Mouse (Mus musculus) stomach, embryonic 14.5 days (tissue): Measurements from ENCODE around the gene Serpina6. TPM values are rescaled to one million over a fixed set of nuclear protein-coding genes. Genes with fewer than 3 reads are reported as not detected.
"Not testable (repeated sequence)": the region's sequence is repeated elsewhere in the genome, so short reads cannot be mapped to it uniquely, and the experiment has no call there.

Experiments
- ATAC-seq: fragments of 200-750 bp; cut with Nextera tagmentation; 2 replicates; pipeline ENCODE4 v1.8.0; 2017; ENCODE audit warnings: low read depth, moderate TSS enrichment; ENCODE audit not compliant: insufficient number of reproducible peaks, insufficient read depth, low FRiP score
- H3K27ac ChIP-seq: fragments of 300-500 bp; sonication (generic); 2 replicates; pipeline ENCODE4 v1.5.1; 2014; ENCODE audit warnings: mild to moderate bottlenecking, low read length, moderate library complexity, mixed read lengths
- H3K27me3 ChIP-seq: fragments of 300-500 bp; sonication (generic); 2 replicates; pipeline ENCODE4 v1.6.1; 2014; ENCODE audit warnings: low read length, control low read depth, mixed read lengths; ENCODE audit not compliant: control insufficient read depth, insufficient read depth
- H3K36me3 ChIP-seq: fragments of 300-500 bp; sonication (generic); 2 replicates; pipeline ENCODE4 v1.6.1; 2014; ENCODE audit warnings: mild to moderate bottlenecking, control low read depth, low read length, moderate library complexity, mixed read lengths; ENCODE audit not compliant: control insufficient read depth, insufficient read depth
- H3K4me1 ChIP-seq: fragments of 300-500 bp; sonication (generic); 2 replicates; pipeline ENCODE4 v1.6.1; 2014; ENCODE audit warnings: low read length, control low read depth, mixed read lengths; ENCODE audit not compliant: control insufficient read depth, insufficient read depth
- H3K4me2 ChIP-seq: fragments of 300-500 bp; sonication (generic); replicated peaks from 2 replicates; pipeline ENCODE4 v1.6.1; 2014; ENCODE audit warnings: low read depth, low read length, control low read depth
- H3K4me3 ChIP-seq: fragments of 300-500 bp; sonication (generic); 2 replicates; pipeline ENCODE4 v1.5.1; 2014; ENCODE audit warnings: low read depth, low read length, control low read depth
- H3K9ac ChIP-seq: fragments of 300-500 bp; sonication (generic); replicated peaks from 2 replicates; pipeline ENCODE4 v1.6.1; 2014; ENCODE audit warnings: low read depth, mild to moderate bottlenecking, control low read depth, low read length, moderate library complexity, mixed read lengths
- H3K9me3 ChIP-seq: fragments of 300-500 bp; sonication (generic); 2 replicates; pipeline ENCODE4 v1.6.1; 2016; ENCODE audit warnings: low read depth, low read length, control low read depth; ENCODE audit not compliant: control insufficient read depth
- WGBS: fragments of 180-500 bp; shearing (Covaris S2); extraction: QIAGEN DNeasy Blood & Tissue Kit; methylation state at CpG from one replicate; pipeline ENCODE4 v1.1.7; 2014; 5-methylcytosine and 5-hydroxymethylcytosine counted together
- polyA plus RNA-seq: library from polyadenylated mRNA; unstranded; fragments of >200 nt; fragmentation: Nextera tagmentation; extraction: Ambion mirVana; gene quantifications from 2 replicates; pipeline ENCODE4 v1.2.1, GENCODE M21; 2014

The Serpina6 gene
- polyA plus RNA-seq, 1 experiment from 2014 or later = 2.0 TPM

DNA sequence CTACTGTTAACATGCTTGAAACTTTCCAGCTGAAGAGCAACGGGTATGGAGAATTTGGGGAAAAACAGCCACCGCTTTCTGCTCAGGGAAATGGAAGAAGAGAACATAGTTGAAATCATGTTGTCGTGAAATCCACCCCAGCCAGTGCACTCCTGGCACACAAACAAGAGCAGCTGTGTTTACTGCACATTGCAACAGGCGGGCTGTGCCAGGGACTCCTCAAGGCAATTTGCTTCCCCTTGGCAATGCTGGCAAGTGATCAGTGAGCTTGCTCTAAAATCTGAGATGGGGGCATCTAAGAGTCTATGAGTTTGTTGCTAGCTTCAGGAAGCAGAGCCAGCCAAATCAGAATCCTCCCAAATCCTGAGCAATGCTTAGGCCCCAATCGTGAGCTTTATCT is 13.3 kb upstream of the Serpina6 start:
- no peaks in the 10 kb centered on the region for H3K4me1 ChIP-seq
- no peak for ATAC-seq
- H3K36me3 ChIP-seq = no peaks in the 10 kb centered on the region
- no peak overlapping the region for H3K9ac ChIP-seq
- no peak overlapping the region for H3K4me3 ChIP-seq
- H3K4me2 ChIP-seq = no peak overlapping the region
- H3K27ac ChIP-seq = no peak overlapping the region
- 73% methylated on average over 5 of the region's 5 CpGs for WGBS
- no peaks in the 10 kb centered on the region for H3K9me3 ChIP-seq
- no peaks in the 10 kb centered on the region for H3K27me3 ChIP-seq

DNA sequence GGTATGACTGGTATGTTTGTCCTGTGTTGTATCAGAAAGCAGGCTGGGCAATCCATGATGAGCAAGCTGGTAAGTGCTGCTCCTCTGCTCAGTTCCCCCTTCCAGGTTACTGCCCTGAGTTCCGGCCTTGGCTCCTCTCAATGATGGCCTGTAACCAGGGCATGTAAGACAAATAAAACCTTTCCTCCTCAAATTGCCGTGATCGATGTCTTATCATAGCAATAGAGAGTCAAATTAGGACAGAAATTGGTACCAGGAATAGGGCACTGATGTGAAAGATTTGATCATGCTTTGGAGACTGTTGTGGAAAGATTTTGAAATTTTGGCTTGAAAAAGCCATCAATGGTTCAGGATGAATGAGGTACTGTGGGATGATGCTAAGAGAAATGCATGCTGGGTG is 8.3 kb upstream of the Serpina6 start:
- Histone ChIP-seq H3K9me3 (no peaks in the 10 kb centered on the region), H3K4me2 (no peak overlapping the region), H3K36me3 (no peaks in the 10 kb centered on the region), H3K9ac (no peak overlapping the region), H3K27ac (no peak overlapping the region), H3K4me3 (no peak overlapping the region), H3K27me3 (no peaks in the 10 kb centered on the region), H3K4me1 (no peaks in the 10 kb centered on the region)
- no peak for ATAC-seq
- whole genome bisulfite sequencing = 83% methylated on average over 3 of the region's 3 CpGs

- H3K27me3 ChIP-seq, H3K4me3 ChIP-seq, ATAC-seq, H3K9ac ChIP-seq, H3K9me3 ChIP-seq, H3K4me2 ChIP-seq, H3K4me1 ChIP-seq, H3K36me3 ChIP-seq, H3K27ac ChIP-seq: not testable (repeated sequence)
Observed at GRCm38 (mm10) chr12:103662053-103662452, 5.0 kb upstream of the Serpina6 start.

GRCm38 (mm10) chr12:103660076-103660475 is 3.1 kb upstream of the Serpina6 start:
- no peak overlapping the region for H3K4me3 ChIP-seq
- WGBS = 83% methylated on average over 5 of the region's 5 CpGs
- no peak for ATAC-seq

GRCm38 (mm10) chr12:103659171-103659570 is 2.2 kb upstream of the Serpina6 start:
- H3K4me3 ChIP-seq = no peak overlapping the region
- WGBS = 77% methylated on average over 2 of the region's 2 CpGs
- no peaks in the 10 kb centered on the region for H3K36me3 ChIP-seq
- H3K4me1 ChIP-seq = no peaks in the 10 kb centered on the region
- H3K27me3 ChIP-seq = no peaks in the 10 kb centered on the region
- no peak for ATAC-seq
- H3K4me2 ChIP-seq = no peak overlapping the region
- H3K27ac ChIP-seq = no peak overlapping the region
- H3K9me3 ChIP-seq = no peaks in the 10 kb centered on the region
- no peak overlapping the region for H3K9ac ChIP-seq

More at GRCm38 (mm10) chr12:103660076-103660475, 3.1 kb upstream of the Serpina6 start:
- Histone ChIP-seq H3K27ac (no peak overlapping the region), H3K9me3 (no peaks in the 10 kb centered on the region), H3K9ac (no peak overlapping the region), H3K36me3 (no peaks in the 10 kb centered on the region), H3K4me2 (no peak overlapping the region), H3K27me3 (no peaks in the 10 kb centered on the region), H3K4me1 (no peaks in the 10 kb centered on the region)

GRCm38 (mm10) chr12:103657991-103658390 is 979 bp upstream of the Serpina6 start:
- WGBS = 81% methylated on average over 10 of the region's 10 CpGs
- H3K4me1 ChIP-seq = no peaks in the 10 kb centered on the region
- no peaks in the 10 kb centered on the region for H3K36me3 ChIP-seq
- H3K9me3 ChIP-seq = no peaks in the 10 kb centered on the region
- H3K27ac ChIP-seq = no peak overlapping the region
- no peak overlapping the region for H3K4me2 ChIP-seq
- no peak overlapping the region for H3K4me3 ChIP-seq
- no peak overlapping the region for H3K9ac ChIP-seq
- no peaks in the 10 kb centered on the region for H3K27me3 ChIP-seq
- no peak for ATAC-seq

DNA sequence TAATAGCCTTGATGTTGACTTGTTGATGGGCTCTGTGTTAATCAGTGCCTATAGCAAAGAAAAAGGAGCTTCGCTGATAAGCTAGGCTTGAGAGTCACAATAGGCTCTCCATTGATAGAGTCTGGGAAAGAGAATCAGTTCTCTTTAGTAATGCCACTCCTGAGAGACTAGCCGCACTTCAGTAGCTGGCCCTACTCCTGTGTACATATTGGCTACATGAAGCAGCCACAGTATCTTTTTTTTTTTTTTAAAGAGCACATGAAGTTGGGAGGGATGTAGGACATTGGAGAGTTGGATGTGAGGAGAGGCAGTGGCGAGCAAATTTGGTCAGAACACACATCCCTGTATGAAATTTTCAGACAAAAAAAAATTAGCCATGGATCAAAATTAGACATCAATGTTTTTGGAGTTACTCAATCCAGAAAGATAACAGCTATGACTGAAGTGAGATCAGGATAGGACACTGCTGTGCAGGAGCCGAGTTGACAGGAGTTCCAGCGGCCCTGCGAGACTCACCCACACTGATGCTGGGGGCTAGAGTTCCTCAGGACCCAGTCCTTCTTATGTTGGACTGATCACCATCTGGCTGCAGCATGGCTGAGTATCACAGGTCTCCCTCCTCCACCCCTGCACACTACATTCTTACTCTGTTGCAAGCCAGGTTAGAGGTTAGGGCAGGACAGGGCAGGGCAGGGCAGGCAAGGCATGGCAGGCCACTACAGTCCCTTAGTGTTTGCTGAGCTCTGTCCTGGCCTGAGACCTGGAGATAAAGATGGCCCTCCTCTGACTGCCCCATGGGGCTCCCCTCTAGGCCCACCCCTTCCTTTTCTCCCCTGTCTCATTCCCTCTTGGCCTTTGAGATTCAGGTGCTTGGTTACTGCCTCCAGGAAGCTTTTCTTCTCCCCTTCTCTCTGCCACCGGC is 1.6 kb downstream of the Serpina6 start:
- WGBS = 83% methylated on average over 7 of the region's 7 CpGs
- Histone ChIP-seq H3K9me3 (no peaks in the 10 kb centered on the region), H3K27ac (no peak overlapping the region), H3K36me3 (no peaks in the 10 kb centered on the region), H3K4me1 (no peaks in the 10 kb centered on the region), H3K4me3 (no peak overlapping the region), H3K4me2 (no peak overlapping the region), H3K9ac (no peak overlapping the region), H3K27me3 (no peaks in the 10 kb centered on the region)
- no peak for ATAC-seq

- WGBS = 95% methylated on average over 2 of the region's 2 CpGs
Observed at GRCm38 (mm10) chr12:103653836-103654235, 3.2 kb downstream of the Serpina6 start.

DNA sequence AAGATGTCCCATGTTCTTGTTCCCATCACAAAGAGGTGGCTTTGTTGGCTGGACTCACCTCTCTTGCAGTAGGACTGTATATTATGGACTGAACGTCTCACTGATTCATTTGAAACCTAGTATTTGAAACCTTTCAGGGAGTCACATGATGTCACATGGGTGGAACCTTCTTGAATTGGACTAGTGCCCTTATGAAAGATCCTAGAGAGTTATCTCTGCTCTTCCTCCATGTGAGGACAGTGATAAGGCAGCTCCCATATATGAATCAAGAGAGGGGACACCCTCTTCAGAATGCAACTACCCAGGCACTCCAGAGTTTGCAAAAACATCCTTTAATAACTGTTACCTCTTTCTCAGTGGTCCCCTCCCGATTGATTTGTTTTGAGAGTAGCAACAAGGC is 10.7 kb downstream of the Serpina6 start:
- WGBS = 82% methylated on average over 2 of the region's 2 CpGs
- no peak overlapping the region for H3K4me3 ChIP-seq
- no peaks in the 10 kb centered on the region for H3K4me1 ChIP-seq
- no peak overlapping the region for H3K27ac ChIP-seq
- H3K9ac ChIP-seq = no peak overlapping the region
- ATAC-seq = no peak
- H3K9me3 ChIP-seq = no peaks in the 10 kb centered on the region
- no peaks in the 10 kb centered on the region for H3K27me3 ChIP-seq
- no peak overlapping the region for H3K4me2 ChIP-seq
- no peaks in the 10 kb centered on the region for H3K36me3 ChIP-seq

More at GRCm38 (mm10) chr12:103653836-103654235, 3.2 kb downstream of the Serpina6 start:
- Histone ChIP-seq H3K4me2 (no peak overlapping the region), H3K9ac (no peak overlapping the region), H3K9me3 (no peaks in the 10 kb centered on the region), H3K4me1 (no peaks in the 10 kb centered on the region), H3K4me3 (no peak overlapping the region), H3K36me3 (no peaks in the 10 kb centered on the region), H3K27me3 (no peaks in the 10 kb centered on the region), H3K27ac (no peak overlapping the region)
- ATAC-seq = no peak
